Mouse (Mus musculus): Measurements from ENCODE around the gene Catsper2. TPM values are rescaled to one million over a fixed set of nuclear protein-coding genes. Genes with fewer than 3 reads are reported as not detected.
A peak's percentile ranks its signal among the peaks of the same experiment; 100 is the strongest.
"Not testable (repeated sequence)": the region's sequence is repeated elsewhere in the genome, so short reads cannot be mapped to it uniquely, and the experiment has no call there.

Catsper2 gene
- polyA plus RNA-seq, 1 experiment, result 2.0 TPM

GRCm38 (mm10) chr2:121412843-121413386, 677 bp downstream of the Catsper2 start:
- H3K4me3 ChIP-seq (replicated peaks; ENCODE audit: extremely low read depth, low read depth, low read length), result peak overlapping the region; percentile 79
- TF ChIP-seq CTCF (IDR thresholded peaks at IDR 0.05; ENCODE audit: insufficient read depth, low read length) (no peak), POLR2A (IDR thresholded peaks at IDR 0.05; ENCODE audit: borderline replicate concordance, extremely low read depth, low read depth, low read length) (no peak)
- under 1% methylated on average over 4 of the region's 4 CpGs for WGBS
- no peak for DNase-seq
- H3K4me1 ChIP-seq (ENCODE audit: control insufficient read depth, insufficient read depth, low read length), result peaks cover 4% of the 10 kb centered on the region

- Histone ChIP-seq H3K4me1 (ENCODE audit: control insufficient read depth, insufficient read depth, low read length) (no peaks in the 10 kb centered on the region), H3K4me3 (replicated peaks; ENCODE audit: extremely low read depth, low read depth, low read length) (no peak overlapping the region)
- DNase-seq, result peak; percentile 49
- 38% methylated on average over 4 of the region's 4 CpGs for WGBS
- TF ChIP-seq CTCF (IDR thresholded peaks at IDR 0.05; ENCODE audit: insufficient read depth, low read length) (no peak), POLR2A (IDR thresholded peaks at IDR 0.05; ENCODE audit: borderline replicate concordance, extremely low read depth, low read depth, low read length) (no peak)
These were observed 5.4 kb downstream of the Catsper2 start for GRCm38 (mm10) chr2:121408160-121408559.

GRCm38 (mm10) chr2:121403296-121403695, 10.3 kb downstream of the Catsper2 start:
- DNase-seq, result no peak
- Histone ChIP-seq H3K4me1 (ENCODE audit: control insufficient read depth, insufficient read depth, low read length) (no peaks in the 10 kb centered on the region), H3K4me3 (replicated peaks; ENCODE audit: extremely low read depth, low read depth, low read length) (no peak overlapping the region)
- no peak for TF ChIP-seq POLR2A (IDR thresholded peaks at IDR 0.05; ENCODE audit: borderline replicate concordance, extremely low read depth, low read depth, low read length)
- TF ChIP-seq CTCF (IDR thresholded peaks at IDR 0.05; ENCODE audit: insufficient read depth, low read length), result no peak

GRCm38 (mm10) chr2:121396624-121397023, 17.0 kb downstream of the Catsper2 start:
- TF ChIP-seq POLR2A (IDR thresholded peaks at IDR 0.05; ENCODE audit: borderline replicate concordance, extremely low read depth, low read depth, low read length) (no peak), CTCF (IDR thresholded peaks at IDR 0.05; ENCODE audit: insufficient read depth, low read length) (0 out of 2 replicates have a peak, but pooled peaks have one; percentile 20)
- H3K4me3 ChIP-seq (replicated peaks; ENCODE audit: extremely low read depth, low read depth, low read length), result no peak overlapping the region
- DNase-seq, result peak; percentile 78
- no peaks in the 10 kb centered on the region for H3K4me1 ChIP-seq (ENCODE audit: control insufficient read depth, insufficient read depth, low read length)
- 14% methylated on average over 8 of the region's 8 CpGs for WGBS

GRCm38 (mm10) chr2:121386961-121387575, 26.5 kb downstream of the Catsper2 start, which contains the start of gene Strc:
Gene Strc (minus strand): TSS chr2:121387168.
- H3K4me3 ChIP-seq (replicated peaks; ENCODE audit: extremely low read depth, low read depth, low read length); H3K4me1 ChIP-seq (ENCODE audit: control insufficient read depth, insufficient read depth, low read length); DNase-seq: not testable (repeated sequence)
- WGBS, result 91% methylated on average over 17 of the region's 17 CpGs

GRCm38 (mm10) chr2:121374766-121375165, 38.8 kb downstream of the Catsper2 start:
- 56% methylated on average over 2 of the region's 2 CpGs for WGBS
- DNase-seq, result no peak
- no peak overlapping the region for H3K4me3 ChIP-seq (replicated peaks; ENCODE audit: extremely low read depth, low read depth, low read length)
- TF ChIP-seq CTCF (IDR thresholded peaks at IDR 0.05; ENCODE audit: insufficient read depth, low read length), result no peak
- no peak for TF ChIP-seq POLR2A (IDR thresholded peaks at IDR 0.05; ENCODE audit: borderline replicate concordance, extremely low read depth, low read depth, low read length)
- H3K4me1 ChIP-seq (ENCODE audit: control insufficient read depth, insufficient read depth, low read length), result no peaks in the 10 kb centered on the region

- Histone ChIP-seq H3K4me3 (replicated peaks; ENCODE audit: extremely low read depth, low read depth, low read length) (no peak overlapping the region), H3K4me1 (ENCODE audit: control insufficient read depth, insufficient read depth, low read length) (no peaks in the 10 kb centered on the region)
- 69% methylated on average over 3 of the region's 3 CpGs for WGBS
- TF ChIP-seq POLR2A (IDR thresholded peaks at IDR 0.05; ENCODE audit: borderline replicate concordance, extremely low read depth, low read depth, low read length), result no peak
- TF ChIP-seq CTCF (IDR thresholded peaks at IDR 0.05; ENCODE audit: insufficient read depth, low read length), result no peak
- no peak for DNase-seq
These were observed 41.3 kb downstream of the Catsper2 start for GRCm38 (mm10) chr2:121372266-121372665.

- H3K4me3 ChIP-seq (replicated peaks; ENCODE audit: extremely low read depth, low read depth, low read length), result no peak overlapping the region
- whole genome bisulfite sequencing, result 83% methylated on average over 5 of the region's 5 CpGs
- TF ChIP-seq POLR2A (IDR thresholded peaks at IDR 0.05; ENCODE audit: borderline replicate concordance, extremely low read depth, low read depth, low read length), result no peak
- no peak for DNase-seq
- no peaks in the 10 kb centered on the region for H3K4me1 ChIP-seq (ENCODE audit: control insufficient read depth, insufficient read depth, low read length)
These were observed 42.7 kb downstream of the Catsper2 start for GRCm38 (mm10) chr2:121370921-121371320.

- no peaks in the 10 kb centered on the region for H3K4me1 ChIP-seq (ENCODE audit: control insufficient read depth, insufficient read depth, low read length)
- TF ChIP-seq POLR2A (IDR thresholded peaks at IDR 0.05; ENCODE audit: borderline replicate concordance, extremely low read depth, low read depth, low read length), result no peak
- TF ChIP-seq CTCF (IDR thresholded peaks at IDR 0.05; ENCODE audit: insufficient read depth, low read length), result no peak
- H3K4me3 ChIP-seq (replicated peaks; ENCODE audit: extremely low read depth, low read depth, low read length), result no peak overlapping the region
- DNase-seq, result no peak
- WGBS, result 32% methylated on average over 2 of the region's 2 CpGs
These were observed 44.8 kb downstream of the Catsper2 start for GRCm38 (mm10) chr2:121368831-121369230.

- Histone ChIP-seq H3K4me1 (ENCODE audit: control insufficient read depth, insufficient read depth, low read length) (no peaks in the 10 kb centered on the region), H3K4me3 (replicated peaks; ENCODE audit: extremely low read depth, low read depth, low read length) (no peak overlapping the region)
- TF ChIP-seq CTCF (IDR thresholded peaks at IDR 0.05; ENCODE audit: insufficient read depth, low read length), result no peak
- TF ChIP-seq POLR2A (IDR thresholded peaks at IDR 0.05; ENCODE audit: borderline replicate concordance, extremely low read depth, low read depth, low read length), result no peak
- WGBS, result 87% methylated on average over 3 of the region's 3 CpGs
- no peak for DNase-seq
These were observed 49.9 kb downstream of the Catsper2 start for GRCm38 (mm10) chr2:121363656-121364055.
